Mouse (Mus musculus): ENCODE measurements at regions not wholly inside any gene's neighbourhood (a gene's known extent, or its start where the extent isn't known, plus 50 kb on each side); places are given as distances from the start of the nearest gene placed in this dataset.

GRCm38 (mm10) chr13:107094487-107094886, 72.6 kb upstream of the Kif2a start:
- in situ Hi-C loops (cut with MboI, MseI): loop anchor here (5.0 kb wide), 1 partner anchor 67 kb away; no protein-coding TSS in a partner anchor

GRCm38 (mm10) chr13:107093683-107094082, 71.8 kb upstream of the Kif2a start:
- in situ Hi-C loops (cut with MboI, MseI): loop anchor here (5.0 kb wide), 1 partner anchor 66 kb away; no protein-coding TSS in a partner anchor

- in situ Hi-C loops (cut with MboI, MseI): no loop called here
Measured at GRCm38 (mm10) chr13:107088198-107088597, 66.3 kb upstream of the Kif2a start.

GRCm38 (mm10) chr13:107087355-107087754, 65.4 kb upstream of the Kif2a start:
- in situ Hi-C loops (cut with MboI, MseI): no loop called here

GRCm38 (mm10) chr13:107078085-107078484, 56.2 kb upstream of the Kif2a start:
- in situ Hi-C loops (cut with MboI, MseI): no loop called here

GRCm38 (mm10) chr13:107074917-107075316, 53.0 kb upstream of the Kif2a start:
- in situ Hi-C loops (cut with MboI, MseI): no loop called here

GRCm38 (mm10) chr13:107073039-107073620, 51.2 kb upstream of the Kif2a start:
- in situ Hi-C loops (cut with MboI, MseI): no loop called here

GRCm38 (mm10) chr13:107072345-107073038, 50.6 kb upstream of the Kif2a start:
- in situ Hi-C loops (cut with MboI, MseI): no loop called here
